ENCODE assay signal across 11 mouse cellular contexts in the genomic region with DNA sequence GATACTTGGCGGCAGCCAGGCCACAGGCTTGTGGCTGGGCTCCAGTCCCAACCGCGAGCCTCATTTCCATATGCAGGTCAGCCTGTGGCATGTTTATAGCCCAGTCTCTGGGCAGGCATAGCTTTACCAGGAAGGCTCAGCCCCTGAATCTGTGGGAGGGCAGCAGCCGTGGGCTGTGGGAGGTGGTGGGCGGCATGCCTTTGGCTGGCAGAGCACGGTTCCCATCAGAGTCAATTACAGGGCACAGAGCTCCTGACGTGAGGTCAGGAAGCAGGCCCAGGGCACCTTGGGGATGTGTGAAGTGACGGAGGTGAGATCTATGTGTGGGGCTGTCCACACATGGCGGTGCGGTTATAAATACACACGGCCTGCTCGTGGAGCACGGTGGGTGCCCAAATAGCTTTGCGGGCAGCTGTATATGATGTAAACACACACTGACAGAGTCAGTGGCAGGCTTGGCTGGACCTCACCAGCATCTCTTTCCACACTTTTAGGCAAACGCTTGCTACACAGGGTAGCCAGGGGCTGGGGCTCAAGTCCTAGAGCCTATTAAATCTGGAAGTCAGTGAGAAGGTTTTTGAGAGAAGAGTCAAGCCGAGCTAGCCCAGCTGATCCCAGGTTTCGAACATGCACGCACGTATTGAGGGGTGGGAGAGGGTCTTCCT.
DNase-seq lines count a peak whose midpoint lies in the region; ATAC-seq and TF ChIP-seq lines count a peak whose summit lies in the region.
"Had no signal": no experiment of that assay in that cellular context is flagged by ENCODE, and none has a peak within 500 bp of the region (broad histone marks: within the 10 kb centered on the region; RNA-seq: fewer than 3 reads in every experiment).

No protein-coding gene starts in this region.

- no peak overlapping the region for H3K4me3 ChIP-seq in kidney, embryonic 15.5 days (replicated peaks)
- no peak overlapping the region for H3K4me3 ChIP-seq in kidney, adult 2 months (ENCODE audit: insufficient read depth, low read depth, low read length)
- peak overlapping the region; percentile 64 for H3K4me3 ChIP-seq in E14TG2a.4 (replicated peaks; ENCODE audit: low read length)
- no peak overlapping the region for H3K4me3 ChIP-seq in limb, embryonic 11.5 days (ENCODE audit: low read depth, low read length)
- no peak overlapping the region for H3K4me3 ChIP-seq in forebrain, embryonic 14.5 days (ENCODE audit: low read depth, low read length)
- H3K4me3 ChIP-seq: hindbrain, embryonic 13.5 days; liver, embryonic 13.5 days; midbrain, embryonic 12.5 days had no signal

- DNase-seq in embryo, embryonic 11 days = peak; percentile 24
- DNase-seq in embryo, embryonic 9.5 days (ENCODE audit: extremely low spot score) = no peak
- no peak for DNase-seq in kidney, adult 2 months
- DNase-seq in limb, embryonic 11.5 days (ENCODE audit: low spot score) = peak; percentile 23
- no peak for DNase-seq in forebrain, embryonic 14.5 days (ENCODE audit: low spot score)
- no peak for DNase-seq in c-Kit-positive CD71-positive TER-119-positive erythroid progenitor cells, embryonic 14.5 days (ENCODE audit: low spot score)
- DNase-seq: liver, embryonic 13.5 days had no signal

- ATAC-seq in kidney, embryonic 15.5 days (replicated peaks; ENCODE audit: low FRiP score) = peak; percentile 65
- ATAC-seq in limb, embryonic 11.5 days (ENCODE audit: insufficient number of reproducible peaks, low FRiP score, low TSS enrichment, low read depth) = no peak; the same call in 1 of the 2 replicates
- ATAC-seq in forebrain, embryonic 14.5 days = no peak

- peak overlapping the region; percentile 5; the same call in 1 of the 2 replicates for H3K4me2 ChIP-seq in kidney, embryonic 15.5 days
- peak overlapping the region; percentile 7; the same call in 1 of the 2 replicates for H3K4me2 ChIP-seq in limb, embryonic 11.5 days (ENCODE audit: low read depth, severe bottlenecking)
- no peak overlapping the region for H3K4me2 ChIP-seq in forebrain, embryonic 14.5 days (ENCODE audit: low read length)
- H3K4me2 ChIP-seq: hindbrain, embryonic 13.5 days; liver, embryonic 13.5 days; midbrain, embryonic 12.5 days had no signal

- no peak for TF ChIP-seq POLR2A in kidney, adult 2 months (IDR thresholded peaks at IDR 0.05; ENCODE audit: low read depth, low read length)

- H3K9ac ChIP-seq in kidney, embryonic 15.5 days = no peak overlapping the region
- no peak overlapping the region for H3K9ac ChIP-seq in limb, embryonic 11.5 days (ENCODE audit: low read length)
- H3K9ac ChIP-seq in forebrain, embryonic 14.5 days (ENCODE audit: low read length) = no peak overlapping the region
- H3K9ac ChIP-seq: hindbrain, embryonic 13.5 days; liver, embryonic 13.5 days; midbrain, embryonic 12.5 days had no signal

- WGBS in kidney, embryonic 15.5 days = 30% methylated on average over 19 of the region's 19 CpGs
- 33% methylated on average over 19 of the region's 19 CpGs for WGBS in kidney, adult 2 months
- 42% methylated on average over 19 of the region's 19 CpGs for WGBS in limb, embryonic 11.5 days
- 76% methylated on average over 19 of the region's 19 CpGs for WGBS in forebrain, embryonic 14.5 days

- H3K27me3 ChIP-seq in kidney, embryonic 15.5 days = no peaks in the 10 kb centered on the region
- H3K27me3 ChIP-seq in kidney, adult 2 months (replicated peaks; ENCODE audit: control insufficient read depth, insufficient read depth, low read length) = no peaks in the 10 kb centered on the region
- H3K27me3 ChIP-seq in E14TG2a.4 (ENCODE audit: insufficient read depth, low read length) = peaks cover 8% of the 10 kb centered on the region
- H3K27me3 ChIP-seq in limb, embryonic 11.5 days (ENCODE audit: control insufficient read depth, insufficient read depth, low read length) = no peaks in the 10 kb centered on the region
- H3K27me3 ChIP-seq in forebrain, embryonic 14.5 days (replicated peaks; ENCODE audit: control insufficient read depth, insufficient read depth, low read length) = no peaks in the 10 kb centered on the region
- H3K27me3 ChIP-seq: hindbrain, embryonic 13.5 days; midbrain, embryonic 12.5 days had no signal

- peaks cover 13% of the 10 kb centered on the region for H3K4me1 ChIP-seq in kidney, embryonic 15.5 days
- H3K4me1 ChIP-seq in kidney, adult 2 months (ENCODE audit: control insufficient read depth, insufficient read depth, low read length) = no peaks in the 10 kb centered on the region
- H3K4me1 ChIP-seq in E14TG2a.4 (replicated peaks; ENCODE audit: low read depth, low read length) = peaks cover 22% of the 10 kb centered on the region
- 0 out of 2 replicates have a peak, but pooled peaks cover 3% of the 10 kb centered on the region for H3K4me1 ChIP-seq in limb, embryonic 11.5 days (ENCODE audit: control insufficient read depth, insufficient read depth, low read length)
- H3K4me1 ChIP-seq in forebrain, embryonic 14.5 days (ENCODE audit: control insufficient read depth, insufficient read depth, low read length) = no peaks in the 10 kb centered on the region
- H3K4me1 ChIP-seq: liver, embryonic 13.5 days had no signal

- peak overlapping the region; percentile 9; the same call in 1 of the 2 replicates for H3K27ac ChIP-seq in kidney, embryonic 15.5 days
- no peak overlapping the region for H3K27ac ChIP-seq in kidney, adult 2 months (ENCODE audit: insufficient read depth, low read depth, low read length)
- H3K27ac ChIP-seq in limb, embryonic 11.5 days (replicated peaks; ENCODE audit: low read depth, low read length) = no peak overlapping the region
- H3K27ac ChIP-seq in forebrain, embryonic 14.5 days (ENCODE audit: low read depth, low read length) = no peak overlapping the region
- H3K27ac ChIP-seq: hindbrain, embryonic 13.5 days; liver, embryonic 13.5 days; midbrain, embryonic 12.5 days had no signal

- TF ChIP-seq CTCF in kidney, adult 2 months (conservative IDR thresholded peaks at IDR 0.05; ENCODE audit: insufficient read depth, insufficient read length, low read depth, low read length) = no peak
- no peak for TF ChIP-seq CTCF in E14TG2a.4 (conservative IDR thresholded peaks at IDR 0.05; ENCODE audit: low read length)

- no peaks in the 10 kb centered on the region for H3K9me3 ChIP-seq in kidney, embryonic 15.5 days (replicated peaks)
- H3K9me3 ChIP-seq in E14TG2a.4 (ENCODE audit: low read length) = peaks cover 7% of the 10 kb centered on the region
- H3K9me3 ChIP-seq in limb, embryonic 11.5 days (ENCODE audit: control insufficient read depth, low read length) = no peaks in the 10 kb centered on the region
- no peaks in the 10 kb centered on the region for H3K9me3 ChIP-seq in forebrain, embryonic 14.5 days (replicated peaks; ENCODE audit: control insufficient read depth, low read length)
- H3K9me3 ChIP-seq: hindbrain, embryonic 13.5 days; liver, embryonic 13.5 days; midbrain, embryonic 12.5 days had no signal

- H3K36me3 ChIP-seq in kidney, embryonic 15.5 days = no peaks in the 10 kb centered on the region
- H3K36me3 ChIP-seq in kidney, adult 2 months (ENCODE audit: control insufficient read depth, insufficient read depth, low read length) = no peaks in the 10 kb centered on the region
- H3K36me3 ChIP-seq in E14TG2a.4 (ENCODE audit: insufficient read depth, low read length) = no peaks in the 10 kb centered on the region
- H3K36me3 ChIP-seq in limb, embryonic 11.5 days (ENCODE audit: control insufficient read depth, insufficient read depth, low read length) = no peaks in the 10 kb centered on the region
- no peaks in the 10 kb centered on the region for H3K36me3 ChIP-seq in forebrain, embryonic 14.5 days (ENCODE audit: control insufficient read depth, insufficient read depth, low read length)
- H3K36me3 ChIP-seq: hindbrain, embryonic 13.5 days; liver, embryonic 13.5 days; midbrain, embryonic 12.5 days had no signal

Comparison
In these comparisons a context has a peak if more than half of its experiments do, and no peak if none do; other contexts are left out.
1. DNase-seq: peak in embryo, embryonic 11 days (single experiment) and limb, embryonic 11.5 days (single experiment); none in embryo, embryonic 9.5 days (single experiment), kidney, adult 2 months (single experiment), forebrain, embryonic 14.5 days (single experiment) and c-Kit-positive CD71-positive TER-119-positive erythroid progenitor cells, embryonic 14.5 days (single experiment).